In the genomic region with DNA sequence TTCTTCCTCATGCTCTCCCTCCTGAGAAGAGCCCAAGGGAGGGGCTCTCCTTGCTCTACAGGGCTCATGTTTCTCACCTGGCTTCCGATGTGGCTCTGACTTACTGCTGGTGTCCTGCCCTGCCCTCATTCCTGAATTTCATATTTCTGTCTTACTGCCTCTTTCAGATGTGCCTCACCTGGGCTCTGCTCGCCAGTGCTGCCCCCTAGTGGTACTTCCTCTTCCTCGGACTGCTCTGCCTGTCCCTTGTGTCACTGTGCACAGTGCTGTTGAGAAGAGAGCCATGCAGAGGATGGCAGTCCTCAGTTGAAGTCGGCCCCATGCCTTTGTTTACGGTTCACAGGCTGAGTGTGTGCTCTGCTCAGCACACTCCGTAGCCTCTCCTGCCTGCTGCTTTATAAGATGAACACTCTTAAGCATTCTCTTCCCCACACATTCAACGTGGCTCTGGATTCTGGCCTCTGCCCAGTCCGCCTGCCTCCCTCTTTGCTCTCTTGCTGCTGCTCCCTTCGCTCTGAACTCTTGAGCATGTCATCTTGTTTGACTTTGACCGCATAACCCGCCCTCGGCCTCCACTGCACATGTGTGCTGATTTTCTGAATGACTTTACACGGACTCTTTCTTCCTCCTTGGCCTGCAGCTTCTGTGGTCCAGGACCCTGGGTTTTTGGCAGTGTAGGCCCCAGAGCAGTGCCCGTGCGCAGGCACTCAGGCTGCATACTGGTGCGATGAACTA, we compare ENCODE assay signal across 9 mouse cellular contexts.
DNase-seq lines count a peak whose midpoint lies in the region; ATAC-seq and TF ChIP-seq lines count a peak whose summit lies in the region.
"Had no signal": no experiment of that assay in that cellular context is flagged by ENCODE, and none has a peak within 500 bp of the region (broad histone marks: within the 10 kb centered on the region; RNA-seq: fewer than 3 reads in every experiment).

No protein-coding gene starts in this region.

- no peak overlapping the region for H3K4me3 ChIP-seq in forebrain, embryonic 15.5 days
- no peak overlapping the region for H3K4me3 ChIP-seq in midbrain, postnatal 0 days (ENCODE audit: low read depth, low read length)
- no peak overlapping the region for H3K4me3 ChIP-seq in stomach, postnatal 0 days (ENCODE audit: low read depth, low read length)
- H3K4me3 ChIP-seq: midbrain, embryonic 12.5 days had no signal

- TF ChIP-seq EP300 in stomach, postnatal 0 days (optimal IDR thresholded peaks at IDR 0.05), result no peak

- no peaks in the 10 kb centered on the region for H3K9me3 ChIP-seq in forebrain, embryonic 15.5 days
- no peaks in the 10 kb centered on the region for H3K9me3 ChIP-seq in midbrain, postnatal 0 days (ENCODE audit: low read length)
- no peaks in the 10 kb centered on the region for H3K9me3 ChIP-seq in stomach, postnatal 0 days (ENCODE audit: control insufficient read depth, low read length)
- H3K9me3 ChIP-seq: midbrain, embryonic 12.5 days had no signal

- WGBS in forebrain, embryonic 15.5 days, result 65% methylated on average over 16 of the region's 16 CpGs
- WGBS in midbrain, postnatal 0 days, result 69% methylated on average over 16 of the region's 16 CpGs
- 49% methylated on average over 16 of the region's 16 CpGs for WGBS in stomach, postnatal 0 days

- 0 out of 2 replicates have a peak, but pooled peaks have one; percentile 27 for ATAC-seq in forebrain, embryonic 15.5 days (replicated peaks)
- ATAC-seq in midbrain, postnatal 0 days (ENCODE audit: low FRiP score), result no peak
- peak; percentile 74 for ATAC-seq in stomach, postnatal 0 days (ENCODE audit: low FRiP score, low TSS enrichment)

- H3K4me2 ChIP-seq in forebrain, embryonic 15.5 days (replicated peaks), result no peak overlapping the region
- no peak overlapping the region for H3K4me2 ChIP-seq in midbrain, postnatal 0 days (ENCODE audit: low read depth, low read length, poor library complexity, severe bottlenecking)
- no peak overlapping the region for H3K4me2 ChIP-seq in stomach, postnatal 0 days (replicated peaks; ENCODE audit: low read depth)
- H3K4me2 ChIP-seq: midbrain, embryonic 12.5 days had no signal

- H3K36me3 ChIP-seq in forebrain, embryonic 15.5 days, result no peaks in the 10 kb centered on the region
- H3K36me3 ChIP-seq in midbrain, postnatal 0 days (ENCODE audit: insufficient read depth, low read length), result no peaks in the 10 kb centered on the region
- H3K36me3 ChIP-seq in stomach, postnatal 0 days (ENCODE audit: control insufficient read depth, insufficient read depth, low read length), result no peaks in the 10 kb centered on the region
- H3K36me3 ChIP-seq: midbrain, embryonic 12.5 days had no signal

- no peaks in the 10 kb centered on the region for H3K27me3 ChIP-seq in forebrain, embryonic 15.5 days
- H3K27me3 ChIP-seq in midbrain, postnatal 0 days (ENCODE audit: insufficient read depth, low read length), result no peaks in the 10 kb centered on the region
- no peaks in the 10 kb centered on the region for H3K27me3 ChIP-seq in stomach, postnatal 0 days (ENCODE audit: control insufficient read depth, insufficient read depth, low read length)

- no peak overlapping the region for H3K27ac ChIP-seq in forebrain, embryonic 15.5 days (replicated peaks)
- no peak overlapping the region for H3K27ac ChIP-seq in midbrain, postnatal 0 days (ENCODE audit: low read depth, low read length)
- H3K27ac ChIP-seq in stomach, postnatal 0 days (replicated peaks), result no peak overlapping the region
- H3K27ac ChIP-seq: midbrain, embryonic 12.5 days had no signal

- peaks cover 88% of the 10 kb centered on the region for H3K4me1 ChIP-seq in forebrain, embryonic 15.5 days
- peaks cover 30% of the 10 kb centered on the region for H3K4me1 ChIP-seq in midbrain, postnatal 0 days (ENCODE audit: insufficient read depth, low read length)
- H3K4me1 ChIP-seq in stomach, postnatal 0 days (replicated peaks; ENCODE audit: control insufficient read depth, insufficient read depth), result peaks cover 6% of the 10 kb centered on the region; the same call in 1 of the 2 replicates

- intact Hi-C loops in heart, postnatal 25 days (cut with DNase I), result loop anchor here (2.0 to 5.0 kb wide), 2 partner anchors 51 to 114 kb away; no protein-coding TSS in a partner anchor
- intact Hi-C loops in left cerebral cortex, postnatal 25 days (cut with DNase I), result no loop called here

- no peak overlapping the region for H3K9ac ChIP-seq in forebrain, embryonic 15.5 days (replicated peaks)
- no peak overlapping the region for H3K9ac ChIP-seq in midbrain, postnatal 0 days (replicated peaks; ENCODE audit: low read length, poor library complexity, severe bottlenecking)
- no peak overlapping the region for H3K9ac ChIP-seq in stomach, postnatal 0 days (ENCODE audit: low read length)
- H3K9ac ChIP-seq: midbrain, embryonic 12.5 days had no signal

- peak; percentile 94 for DNase-seq in heart, adult 11 months
- no peak for DNase-seq in heart, postnatal 25 days (ENCODE audit: low spot score)
- peak; percentile 44 for DNase-seq in c-Kit-positive CD71-positive TER-119-positive erythroid progenitor cells, embryonic 14.5 days (ENCODE audit: low spot score)
- peak; percentile 20 for DNase-seq in hindlimb bud, embryonic 11.5 days (ENCODE audit: extremely low spot score, low read depth, low spot score)
- peak; percentile 65 to 68 for DNase-seq in left cerebral cortex, postnatal 25 days (ENCODE audit: low spot score in 2 of 2)
- DNase-seq in midbrain, postnatal 0 days (ENCODE audit: low spot score), result peak; percentile 65
- DNase-seq in stomach, postnatal 0 days (ENCODE audit: low spot score), result peak; percentile 82

- TF ChIP-seq CTCF in midbrain, postnatal 0 days (IDR thresholded peaks at IDR 0.05), result peak; percentile 82
- TF ChIP-seq CTCF in stomach, postnatal 0 days (IDR thresholded peaks at IDR 0.05; ENCODE audit: low read depth), result peak; percentile 90
